Mouse (Mus musculus) cerebellum, adult 2 months (tissue): ENCODE data around the gene Nrxn1.

Experiments used
- CTCF ChIP-seq: fragments of 200-500 bp; IDR thresholded peaks from 2 replicates; pipeline ENCODE4 v1.5.1; 2011; ENCODE audit warnings: low read depth, mild to moderate bottlenecking, control low read depth, low read length, moderate library complexity, borderline replicate concordance; ENCODE audit not compliant: insufficient read depth
- POLR2A ChIP-seq: fragments of 200-500 bp; IDR thresholded peaks from 2 replicates; pipeline ENCODE4 v1.6.1; 2011; ENCODE audit warnings: low read length, control low read depth, borderline replicate concordance; ENCODE audit not compliant: insufficient read depth

DNA sequence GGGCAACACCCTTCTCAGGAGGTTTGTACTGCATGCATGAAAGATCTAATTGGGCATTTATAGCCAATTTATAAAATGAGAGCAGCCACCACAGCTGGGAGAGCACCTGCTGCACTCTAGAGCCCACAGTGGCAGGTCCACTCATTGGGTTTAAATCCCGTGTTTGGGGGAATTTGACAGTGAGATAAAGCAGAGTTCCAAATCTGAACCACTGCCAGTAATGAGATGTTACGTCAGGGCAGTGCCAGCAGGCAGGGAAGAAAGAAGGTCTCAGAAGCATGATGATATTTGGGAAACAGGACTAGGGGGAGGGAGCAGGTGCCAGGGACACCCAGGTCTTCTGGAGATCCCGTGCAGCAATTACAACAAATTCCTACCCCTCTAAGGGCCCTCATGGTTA lies 509.7 kb downstream of the Nrxn1 start:
- TF ChIP-seq CTCF (no peak), POLR2A (no peak)
